In the genomic region with DNA sequence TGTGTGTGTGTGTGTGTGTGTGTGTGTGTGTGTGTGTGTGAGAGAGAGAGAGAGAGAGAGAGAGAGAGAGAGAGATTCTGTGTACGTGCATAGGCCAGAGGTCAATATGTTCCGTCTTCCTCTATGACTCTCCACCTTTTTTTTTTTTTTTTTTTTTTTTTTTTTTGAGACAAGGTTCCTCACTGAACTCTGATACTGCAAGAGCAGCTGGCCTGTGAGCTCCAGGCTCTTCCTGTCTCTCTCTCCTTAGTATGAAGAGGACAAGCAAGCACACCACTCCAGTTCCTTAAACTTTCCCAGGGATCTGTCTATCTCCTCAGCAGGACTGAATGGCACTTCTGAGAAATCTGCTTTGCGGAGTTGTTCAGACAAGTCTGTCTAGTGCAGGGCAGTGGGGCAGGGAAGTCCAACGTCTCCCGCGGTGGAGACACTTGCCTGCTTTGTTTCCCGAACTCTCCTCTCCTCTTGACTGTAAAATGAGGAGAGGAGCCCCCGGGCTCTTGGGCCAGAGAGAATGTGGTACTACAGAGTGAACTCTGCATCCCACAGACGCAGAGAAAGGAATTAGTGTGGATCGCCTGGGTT, we compare ENCODE assay signal across 8 mouse cellular contexts. TPM values are rescaled to one million over a fixed set of nuclear protein-coding genes. Genes with fewer than 3 reads are reported as not detected.
DNase-seq lines count a peak whose midpoint lies in the region; ATAC-seq and TF ChIP-seq lines count a peak whose summit lies in the region.

No protein-coding gene starts in this region.

- H3K27ac ChIP-seq in thymus, adult 2 months (ENCODE audit: control insufficient read depth, insufficient read depth, low read length): peak overlapping the region; percentile 27; the same call in 1 of the 2 replicates
- H3K27ac ChIP-seq in embryonic fibroblast, embryonic 13.5 days (ENCODE audit: insufficient read depth, low read length): peak overlapping the region; percentile 75
- peak overlapping the region; percentile 85 for H3K27ac ChIP-seq in stomach, embryonic 14.5 days (ENCODE audit: low read length)

- no peak for TF ChIP-seq POLR2A in thymus, adult 2 months (IDR thresholded peaks at IDR 0.05; ENCODE audit: control insufficient read depth, extremely low read depth, insufficient read depth, low read length, poor library complexity)
- TF ChIP-seq POLR2A in embryonic fibroblast, embryonic 13.5 days (IDR thresholded peaks at IDR 0.05; ENCODE audit: low read depth, low read length): peak; percentile 36; the same call in 1 of the 2 replicates

- peak overlapping the region; percentile 74; the same call in 1 of the 2 replicates for H3K9ac ChIP-seq in stomach, embryonic 14.5 days (replicated peaks; ENCODE audit: low read depth, low read length)

- ATAC-seq in stomach, embryonic 14.5 days (ENCODE audit: insufficient number of reproducible peaks, insufficient read depth, low FRiP score, low read depth): no peak

- peak overlapping the region; percentile 69 for H3K4me2 ChIP-seq in stomach, embryonic 14.5 days (replicated peaks; ENCODE audit: low read depth, low read length)

- no peak for TF ChIP-seq CTCF in thymus, adult 2 months (IDR thresholded peaks at IDR 0.05; ENCODE audit: borderline replicate concordance, control insufficient read depth, extremely low read depth, insufficient read depth, low read length, poor library complexity)
- TF ChIP-seq CTCF in embryonic fibroblast, embryonic 13.5 days (IDR thresholded peaks at IDR 0.05; ENCODE audit: borderline replicate concordance, insufficient read depth, low read length): no peak

- H3K27me3 ChIP-seq in thymus, adult 2 months (ENCODE audit: control insufficient read depth, insufficient read depth, low read length): no peaks in the 10 kb centered on the region
- no peaks in the 10 kb centered on the region for H3K27me3 ChIP-seq in stomach, embryonic 14.5 days (ENCODE audit: control insufficient read depth, insufficient read depth, low read length)

- no peaks in the 10 kb centered on the region for H3K36me3 ChIP-seq in thymus, adult 2 months (ENCODE audit: control insufficient read depth, insufficient read depth, low read length)
- peaks cover 3% of the 10 kb centered on the region; the same call in 1 of the 2 replicates for H3K36me3 ChIP-seq in stomach, embryonic 14.5 days (ENCODE audit: control insufficient read depth, insufficient read depth, low read length)

- no peaks in the 10 kb centered on the region for H3K9me3 ChIP-seq in stomach, embryonic 14.5 days (ENCODE audit: control insufficient read depth, low read depth, low read length)

- intact Hi-C loops in left cerebral cortex, postnatal 10 days (cut with DNase I): loop anchor here (10.0 kb wide), 1 partner anchor 176 kb away; no protein-coding TSS in a partner anchor

- H3K4me3 ChIP-seq in thymus, adult 2 months (ENCODE audit: control insufficient read depth, insufficient read depth, low read length): peak overlapping the region; percentile 63
- H3K4me3 ChIP-seq in embryonic fibroblast, embryonic 13.5 days (ENCODE audit: insufficient read depth, low read length): peak overlapping the region; percentile 57
- H3K4me3 ChIP-seq in stomach, embryonic 14.5 days (ENCODE audit: low read depth, low read length): peak overlapping the region; percentile 56

- H3K4me1 ChIP-seq in thymus, adult 2 months (replicated peaks; ENCODE audit: control insufficient read depth, insufficient read depth, low read length): peaks cover 21% of the 10 kb centered on the region
- H3K4me1 ChIP-seq in embryonic fibroblast, embryonic 13.5 days (ENCODE audit: control insufficient read depth, insufficient read depth, low read length): peaks cover 4% of the 10 kb centered on the region
- peaks cover 23% of the 10 kb centered on the region for H3K4me1 ChIP-seq in stomach, embryonic 14.5 days (ENCODE audit: control insufficient read depth, insufficient read depth, low read length)

- DNase-seq in thymus, adult 2 months: no peak
- no peak for DNase-seq in thymus, postnatal 36 days
- peak; percentile 48 for DNase-seq in liver
- DNase-seq in layer of hippocampus, postnatal 10 days (ENCODE audit: low spot score in 2 of 2): no peak
- no peak for DNase-seq in left cerebral cortex, postnatal 10 days (ENCODE audit: extremely low spot score in 1 of 2, low spot score in 2 of 2)
- DNase-seq in layer of hippocampus, postnatal 14 days (ENCODE audit: low spot score in 2 of 2): no peak

- 4% methylated on average over 10 of the region's 10 CpGs for WGBS in thymus, adult 2 months
- 5% methylated on average over 9 of the region's 10 CpGs for WGBS in stomach, embryonic 14.5 days

RNA-seq across cellular contexts. Expression of a gene that starts 0.7 kb away (rescaled TPM):
- 294 and 330 TPM in 2 replicates for polyA plus RNA-seq in thymus, adult 2 months (2012; rRNA removed)
- polyA plus RNA-seq in embryonic fibroblast, embryonic 13.5 days (2011; ENCODE audit: insufficient read length, low read depth, missing spikeins): 171 and 395 TPM in 2 replicates
- 191 and 203 TPM in 2 replicates for polyA plus RNA-seq in stomach, embryonic 14.5 days (2014; fragmentation: Nextera tagmentation; extraction: Ambion mirVana)
- 100 to 1,000 TPM; 234 TPM for total RNA-seq in layer of hippocampus, postnatal 10 days (2021)
- total RNA-seq in left cerebral cortex, postnatal 10 days (2021): 100 to 1,000 TPM; 255 to 292 TPM
- total RNA-seq in layer of hippocampus, postnatal 14 days (2021): 100 to 1,000 TPM; 119 to 162 TPM

RNA-seq across cellular contexts. Expression of a gene that starts 26.0 kb away (rescaled TPM):
- 1.9 and 2.3 TPM in 2 replicates for polyA plus RNA-seq in thymus, adult 2 months (2012; rRNA removed)
- polyA plus RNA-seq in embryonic fibroblast, embryonic 13.5 days (2011; ENCODE audit: insufficient read length, low read depth, missing spikeins): 0.60 TPM in 1 of 2 replicates, not detected in the other
- 31.1 and 38.9 TPM in 2 replicates for polyA plus RNA-seq in stomach, embryonic 14.5 days (2014; fragmentation: Nextera tagmentation; extraction: Ambion mirVana)
- 10 to 100 TPM in 1 of 2 experiments, 1 to 10 TPM in 1; 9.1 to 13.2 TPM for total RNA-seq in layer of hippocampus, postnatal 10 days (2021)
- 1 to 10 TPM; 5.5 to 5.9 TPM for total RNA-seq in left cerebral cortex, postnatal 10 days (2021)
- 1 to 10 TPM; 3.7 to 5.1 TPM for total RNA-seq in layer of hippocampus, postnatal 14 days (2021)

RNA-seq across cellular contexts. Expression of a gene that starts 45.4 kb away (rescaled TPM):
- 40.8 and 57.0 TPM in 2 replicates for polyA plus RNA-seq in thymus, adult 2 months (2012; rRNA removed)
- polyA plus RNA-seq in embryonic fibroblast, embryonic 13.5 days (2011; ENCODE audit: insufficient read length, low read depth, missing spikeins): 12.2 and 19.9 TPM in 2 replicates
- 22.7 and 24.6 TPM in 2 replicates for polyA plus RNA-seq in stomach, embryonic 14.5 days (2014; fragmentation: Nextera tagmentation; extraction: Ambion mirVana)
- 1 to 10 TPM; 1.4 to 1.7 TPM for total RNA-seq in layer of hippocampus, postnatal 10 days (2021)
- 1 to 10 TPM; 1.4 to 2.2 TPM for total RNA-seq in left cerebral cortex, postnatal 10 days (2021)
- 1 to 10 TPM; 1.2 to 2.6 TPM for total RNA-seq in layer of hippocampus, postnatal 14 days (2021)

RNA-seq across cellular contexts. Expression of a gene that starts 58.7 kb away (rescaled TPM):
- polyA plus RNA-seq in thymus, adult 2 months (2012; rRNA removed): 0.08 and 0.27 TPM in 2 replicates
- not detected in 2 replicates for polyA plus RNA-seq in embryonic fibroblast, embryonic 13.5 days (2011; ENCODE audit: insufficient read length, low read depth, missing spikeins)
- 0.22 TPM in 1 of 2 replicates, not detected in the other for polyA plus RNA-seq in stomach, embryonic 14.5 days (2014; fragmentation: Nextera tagmentation; extraction: Ambion mirVana)
- under 1 TPM in 1 of 2 experiments, not detected in 1; 0.25 TPM for total RNA-seq in layer of hippocampus, postnatal 10 days (2021)
- total RNA-seq in left cerebral cortex, postnatal 10 days (2021): not detected
- total RNA-seq in layer of hippocampus, postnatal 14 days (2021): under 1 TPM in 1 of 2 experiments, not detected in 1; 0.44 TPM

Comparison
In these comparisons a context has a peak if more than half of its experiments do, and no peak if none do; other contexts are left out.
1. H3K27ac ChIP-seq: peak in every context shown above with its lines; median percentile 85 in stomach, embryonic 14.5 days; 75 in embryonic fibroblast, embryonic 13.5 days; 27 in thymus, adult 2 months.